Mouse (Mus musculus): ENCODE data around the gene Mark3.

DNA sequence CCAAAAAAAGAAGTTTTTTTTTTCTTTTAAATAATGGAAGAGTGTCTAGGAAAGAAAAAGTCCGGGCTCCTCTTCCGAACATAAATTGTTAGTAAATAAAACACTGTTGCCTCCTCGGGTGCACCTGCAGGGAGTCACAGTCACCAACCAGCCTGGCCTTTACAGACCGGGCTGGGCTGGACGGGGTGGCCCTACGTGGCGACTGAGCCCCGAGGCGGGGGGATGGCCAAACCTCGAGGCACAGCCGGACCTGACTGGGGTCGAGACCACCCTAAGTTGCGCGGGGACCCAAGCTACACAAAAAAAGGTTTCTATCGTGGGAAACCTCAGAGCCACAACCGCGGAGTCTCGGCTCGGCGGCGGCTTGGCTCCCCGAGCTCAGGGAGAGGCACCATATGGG is 37.0 kb upstream of the Mark3 start:
- no peak for TF ChIP-seq CTCF (IDR thresholded peaks at IDR 0.05)
- TF ChIP-seq EP300 (IDR thresholded peaks at IDR 0.05), result no peak
